Mouse (Mus musculus): ENCODE data around the gene Egfr. TPM values are rescaled to one million over a fixed set of nuclear protein-coding genes. Genes with fewer than 3 reads are reported as not detected.

The Egfr gene
- polyA plus RNA-seq, 1 experiment = 4.1 TPM

- TF ChIP-seq CEBPB (IDR thresholded peaks at IDR 0.05; ENCODE audit: insufficient read depth, poor library complexity, severe bottlenecking) = no peak
- TF ChIP-seq POLR2A (IDR thresholded peaks at IDR 0.05; ENCODE audit: insufficient read length, low read depth) = no peak
- no peak for TF ChIP-seq MYOG (IDR thresholded peaks at IDR 0.05; ENCODE audit: control insufficient read depth in 1 of 3, insufficient read depth in 1 of 3, insufficient read length in 2 of 3, low read depth in 2 of 3)
- no peak for TF ChIP-seq TCF3 (IDR thresholded peaks at IDR 0.05; ENCODE audit: insufficient read length, low read depth)
- Histone ChIP-seq H3K79me2 (ENCODE audit: control insufficient read depth, insufficient read depth) (no peaks in the 10 kb centered on the region), H3K36me3 (ENCODE audit: control insufficient read depth, insufficient read depth) (no peaks in the 10 kb centered on the region), H3ac (ENCODE audit: control insufficient read depth, insufficient read length) (no peak overlapping the region), H3K4me3 (no peak overlapping the region), H3K27me3 (ENCODE audit: control insufficient read depth, insufficient read depth, insufficient read length) (no peaks in the 10 kb centered on the region), H3K4me2 (ENCODE audit: low read depth) (no peak overlapping the region)
Measured at GRCm38 (mm10) chr11:16941103-16941793, 189.2 kb downstream of the Egfr start.

- Histone ChIP-seq H3ac (ENCODE audit: control insufficient read depth, insufficient read length) (no peak overlapping the region), H3K4me2 (ENCODE audit: low read depth) (no peak overlapping the region), H3K79me2 (ENCODE audit: control insufficient read depth, insufficient read depth) (no peaks in the 10 kb centered on the region), H3K27me3 (ENCODE audit: control insufficient read depth, insufficient read depth, insufficient read length) (no peaks in the 10 kb centered on the region), H3K4me3 (no peak overlapping the region), H3K36me3 (ENCODE audit: control insufficient read depth, insufficient read depth) (no peaks in the 10 kb centered on the region)
- no peak for TF ChIP-seq E2F4 (IDR thresholded peaks at IDR 0.05; ENCODE audit: insufficient read depth)
- no peak for TF ChIP-seq CEBPB (IDR thresholded peaks at IDR 0.05; ENCODE audit: insufficient read depth, poor library complexity, severe bottlenecking)
- TF ChIP-seq USF1 (IDR thresholded peaks at IDR 0.05; ENCODE audit: low read depth) = no peak
- no peak for TF ChIP-seq MYOD1 (IDR thresholded peaks at IDR 0.05; ENCODE audit: control insufficient read depth in 1 of 3, insufficient read length in 2 of 3, low read depth in 2 of 3)
- no peak for TF ChIP-seq POLR2AphosphoS2 (IDR thresholded peaks at IDR 0.05; ENCODE audit: insufficient read length, low read depth)
Measured at GRCm38 (mm10) chr11:16941973-16942452, 190.0 kb downstream of the Egfr start.

GRCm38 (mm10) chr11:16943016-16943415 is 191.0 kb downstream of the Egfr start:
- Histone ChIP-seq H3K36me3 (ENCODE audit: control insufficient read depth, insufficient read depth) (no peaks in the 10 kb centered on the region), H3K27me3 (ENCODE audit: control insufficient read depth, insufficient read depth, insufficient read length) (no peaks in the 10 kb centered on the region), H3K79me2 (ENCODE audit: control insufficient read depth, insufficient read depth) (no peaks in the 10 kb centered on the region), H3K4me3 (no peak overlapping the region), H3K4me2 (ENCODE audit: low read depth) (no peak overlapping the region), H3ac (ENCODE audit: control insufficient read depth, insufficient read length) (no peak overlapping the region)
- no peak for TF ChIP-seq POLR2A (IDR thresholded peaks at IDR 0.05; ENCODE audit: insufficient read length, low read depth)
- TF ChIP-seq MYOG (IDR thresholded peaks at IDR 0.05; ENCODE audit: control insufficient read depth in 1 of 3, insufficient read depth in 1 of 3, insufficient read length in 2 of 3, low read depth in 2 of 3) = no peak
- no peak for TF ChIP-seq MAX (IDR thresholded peaks at IDR 0.05; ENCODE audit: low read depth)
- no peak for TF ChIP-seq TCF12 (IDR thresholded peaks at IDR 0.05; ENCODE audit: insufficient read depth, poor library complexity, severe bottlenecking)
- no peak for TF ChIP-seq POLR2AphosphoS2 (IDR thresholded peaks at IDR 0.05; ENCODE audit: insufficient read length, low read depth)
- TF ChIP-seq USF1 (IDR thresholded peaks at IDR 0.05; ENCODE audit: low read depth) = no peak
- TF ChIP-seq TCF3 (IDR thresholded peaks at IDR 0.05; ENCODE audit: insufficient read length, low read depth) = no peak
- TF ChIP-seq CEBPB (IDR thresholded peaks at IDR 0.05; ENCODE audit: insufficient read depth, poor library complexity, severe bottlenecking) = no peak
- no peak for TF ChIP-seq E2F4 (IDR thresholded peaks at IDR 0.05; ENCODE audit: insufficient read depth)
- TF ChIP-seq SRF (IDR thresholded peaks at IDR 0.05; ENCODE audit: control insufficient read depth, insufficient read length, low read depth) = no peak
- no peak for TF ChIP-seq REST (IDR thresholded peaks at IDR 0.05; ENCODE audit: insufficient read depth, insufficient read length)
- TF ChIP-seq MYOD1 (IDR thresholded peaks at IDR 0.05; ENCODE audit: control insufficient read depth in 1 of 3, insufficient read length in 2 of 3, low read depth in 2 of 3) = no peak

- no peaks in the 10 kb centered on the region for H3K36me3 ChIP-seq (ENCODE audit: control insufficient read depth, insufficient read depth)
- no peaks in the 10 kb centered on the region for H3K27me3 ChIP-seq (ENCODE audit: control insufficient read depth, insufficient read depth, insufficient read length)
- TF ChIP-seq CEBPB (IDR thresholded peaks at IDR 0.05; ENCODE audit: insufficient read depth, poor library complexity, severe bottlenecking) (no peak), POLR2AphosphoS2 (IDR thresholded peaks at IDR 0.05; ENCODE audit: insufficient read length, low read depth) (no peak)
- H3K4me3 ChIP-seq = no peak overlapping the region
- no peak overlapping the region for H3ac ChIP-seq (ENCODE audit: control insufficient read depth, insufficient read length)
- H3K79me2 ChIP-seq (ENCODE audit: control insufficient read depth, insufficient read depth) = no peaks in the 10 kb centered on the region
- H3K4me2 ChIP-seq (ENCODE audit: low read depth) = peak overlapping the region; percentile 37
Measured at GRCm38 (mm10) chr11:16948756-16949155, 196.8 kb downstream of the Egfr start.

GRCm38 (mm10) chr11:16950226-16950975 is 198.4 kb downstream of the Egfr start:
- Histone ChIP-seq H3K27me3 (ENCODE audit: control insufficient read depth, insufficient read depth, insufficient read length) (no peaks in the 10 kb centered on the region), H3K4me2 (ENCODE audit: low read depth) (peak overlapping the region; percentile 73), H3K4me3 (peak overlapping the region; percentile 54), H3ac (ENCODE audit: control insufficient read depth, insufficient read length) (peak overlapping the region; percentile 74), H3K36me3 (ENCODE audit: control insufficient read depth, insufficient read depth) (no peaks in the 10 kb centered on the region), H3K79me2 (ENCODE audit: control insufficient read depth, insufficient read depth) (no peaks in the 10 kb centered on the region)
- TF ChIP-seq POLR2AphosphoS2 (IDR thresholded peaks at IDR 0.05; ENCODE audit: insufficient read length, low read depth) = no peak
- no peak for TF ChIP-seq REST (IDR thresholded peaks at IDR 0.05; ENCODE audit: insufficient read depth, insufficient read length)
- no peak for TF ChIP-seq E2F4 (IDR thresholded peaks at IDR 0.05; ENCODE audit: insufficient read depth)
- no peak for TF ChIP-seq CEBPB (IDR thresholded peaks at IDR 0.05; ENCODE audit: insufficient read depth, poor library complexity, severe bottlenecking)
- TF ChIP-seq MYOG (IDR thresholded peaks at IDR 0.05; ENCODE audit: control insufficient read depth in 1 of 3, insufficient read depth in 1 of 3, insufficient read length in 2 of 3, low read depth in 2 of 3) = no peak
- no peak for TF ChIP-seq USF1 (IDR thresholded peaks at IDR 0.05; ENCODE audit: low read depth)
- TF ChIP-seq TCF12 (IDR thresholded peaks at IDR 0.05; ENCODE audit: insufficient read depth, poor library complexity, severe bottlenecking) = no peak
- TF ChIP-seq MAX (IDR thresholded peaks at IDR 0.05; ENCODE audit: low read depth) = no peak
- no peak for TF ChIP-seq POLR2A (IDR thresholded peaks at IDR 0.05; ENCODE audit: insufficient read length, low read depth)
- no peak for TF ChIP-seq MYOD1 (IDR thresholded peaks at IDR 0.05; ENCODE audit: control insufficient read depth in 1 of 3, insufficient read length in 2 of 3, low read depth in 2 of 3)
- TF ChIP-seq SRF (IDR thresholded peaks at IDR 0.05; ENCODE audit: control insufficient read depth, insufficient read length, low read depth) = no peak
- no peak for TF ChIP-seq TCF3 (IDR thresholded peaks at IDR 0.05; ENCODE audit: insufficient read length, low read depth)

All from myocyte (in vitro differentiated cells).